Mouse (Mus musculus): Measurements from ENCODE around the gene Casr.

Casr gene

DNA sequence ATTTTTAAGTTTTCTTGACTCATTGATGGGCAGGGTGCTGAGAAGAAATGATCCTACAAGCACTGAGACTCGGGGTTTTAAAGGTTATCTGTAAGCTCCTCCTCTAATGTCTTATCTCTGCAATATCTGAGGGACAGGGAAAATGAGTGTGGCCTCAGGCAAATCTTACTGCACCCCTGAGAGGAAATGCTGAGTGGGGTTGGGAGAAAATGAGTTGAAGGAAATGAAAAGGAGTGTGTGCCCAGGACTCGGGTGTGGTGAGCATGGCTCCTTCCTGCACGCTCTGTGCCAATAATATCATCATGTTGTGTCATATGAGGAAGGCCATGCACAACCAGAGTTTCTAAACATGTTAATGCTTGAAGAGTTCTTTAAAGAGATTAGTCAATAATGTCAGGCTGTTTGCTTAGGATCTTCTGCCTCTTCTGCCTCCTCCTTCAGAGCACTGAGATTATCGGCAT is 106.6 kb downstream of the Casr start, which contains the start of gene Stfa3:
Gene Stfa3 (minus strand): TSS at position 51 of the 461 bp plus-strand sequence.
- DNase-seq (ENCODE audit: extremely low read depth, insufficient read length, low spot score), result no peak
